Mouse (Mus musculus) thymus, postnatal 10 days (tissue): Measurements from ENCODE around the gene Fam168a.
"Not testable (repeated sequence)": the region's sequence is repeated elsewhere in the genome, so short reads cannot be mapped to it uniquely, and the experiment has no call there.

Source experiments
- DNase-seq, 2 experiments: peaks; one replicate each; pipeline ENCODE4 v3.0.0; 2021; ENCODE audit warnings: low spot score in 2 of 2

Fam168a gene

DNA sequence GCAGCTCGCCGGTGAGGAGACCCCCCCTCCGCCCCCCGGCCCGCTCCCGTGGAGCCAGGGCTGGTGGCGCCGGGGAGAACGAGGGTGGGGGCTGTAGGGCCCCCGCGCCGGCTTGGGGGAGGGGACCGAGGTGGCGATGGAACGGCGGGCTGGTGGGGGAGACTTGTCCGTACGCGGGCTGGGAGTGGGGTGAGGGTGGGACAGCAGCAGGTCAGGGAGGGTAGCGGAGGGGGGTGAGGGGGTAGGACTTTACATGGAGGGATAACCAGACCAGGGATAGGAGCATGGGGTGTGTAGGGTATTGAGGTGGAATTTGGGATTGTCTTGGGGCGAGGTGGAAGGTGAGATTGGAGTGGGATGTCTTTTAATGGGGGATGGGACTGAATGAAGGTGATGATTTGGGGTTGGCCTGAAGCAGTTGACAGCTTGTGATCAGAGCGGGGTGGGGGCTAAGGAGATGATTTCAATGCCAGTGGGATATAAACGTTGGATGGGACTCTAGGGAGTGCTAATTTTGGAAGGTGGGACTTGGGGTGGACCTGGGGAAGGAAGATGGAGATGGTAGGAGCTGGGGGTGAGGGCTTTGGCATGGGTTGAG, 547 bp downstream of the Fam168a start:
- DNase-seq = no peak

DNA sequence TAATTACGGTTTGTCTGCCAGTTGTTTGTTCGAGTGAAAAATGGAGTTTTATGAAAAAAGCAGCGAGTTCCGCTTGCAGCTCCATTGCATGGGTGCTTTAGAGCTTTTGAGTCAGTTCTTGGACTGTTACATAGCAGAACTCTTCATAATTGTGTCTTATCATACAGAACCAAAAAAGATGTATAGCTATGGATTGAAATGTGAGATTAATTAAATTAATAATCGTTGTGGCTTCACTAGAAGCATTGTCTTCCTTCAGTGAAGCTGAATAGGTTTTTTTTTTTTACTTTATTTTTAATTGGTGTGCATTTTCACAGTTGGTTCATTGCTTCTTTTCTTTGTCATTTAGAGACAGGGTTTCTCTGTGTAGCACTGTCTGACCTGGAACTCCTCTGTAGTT, 12.3 kb downstream of the Fam168a start:
- no peak for DNase-seq

DNA sequence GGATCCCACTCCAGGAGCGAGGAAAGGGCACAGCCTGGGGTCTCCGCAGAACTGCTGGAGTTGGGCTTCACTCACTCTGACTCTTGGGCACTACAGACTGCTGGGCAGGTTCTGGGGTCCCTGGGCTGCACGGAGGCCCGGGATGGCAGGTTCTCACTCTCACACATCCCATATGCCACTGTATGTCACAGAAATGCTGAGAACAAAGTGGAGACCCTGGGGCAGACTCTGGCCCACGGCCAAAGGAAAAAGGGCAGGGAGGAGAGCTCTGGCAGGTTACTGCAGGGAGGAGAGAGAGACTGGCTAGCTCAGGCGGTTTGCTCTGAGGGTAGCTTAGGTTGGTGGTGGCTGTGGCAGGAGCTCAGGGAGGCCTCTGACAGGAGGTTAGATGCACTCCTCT, 15.8 kb downstream of the Fam168a start:
- DNase-seq = no peak

DNA sequence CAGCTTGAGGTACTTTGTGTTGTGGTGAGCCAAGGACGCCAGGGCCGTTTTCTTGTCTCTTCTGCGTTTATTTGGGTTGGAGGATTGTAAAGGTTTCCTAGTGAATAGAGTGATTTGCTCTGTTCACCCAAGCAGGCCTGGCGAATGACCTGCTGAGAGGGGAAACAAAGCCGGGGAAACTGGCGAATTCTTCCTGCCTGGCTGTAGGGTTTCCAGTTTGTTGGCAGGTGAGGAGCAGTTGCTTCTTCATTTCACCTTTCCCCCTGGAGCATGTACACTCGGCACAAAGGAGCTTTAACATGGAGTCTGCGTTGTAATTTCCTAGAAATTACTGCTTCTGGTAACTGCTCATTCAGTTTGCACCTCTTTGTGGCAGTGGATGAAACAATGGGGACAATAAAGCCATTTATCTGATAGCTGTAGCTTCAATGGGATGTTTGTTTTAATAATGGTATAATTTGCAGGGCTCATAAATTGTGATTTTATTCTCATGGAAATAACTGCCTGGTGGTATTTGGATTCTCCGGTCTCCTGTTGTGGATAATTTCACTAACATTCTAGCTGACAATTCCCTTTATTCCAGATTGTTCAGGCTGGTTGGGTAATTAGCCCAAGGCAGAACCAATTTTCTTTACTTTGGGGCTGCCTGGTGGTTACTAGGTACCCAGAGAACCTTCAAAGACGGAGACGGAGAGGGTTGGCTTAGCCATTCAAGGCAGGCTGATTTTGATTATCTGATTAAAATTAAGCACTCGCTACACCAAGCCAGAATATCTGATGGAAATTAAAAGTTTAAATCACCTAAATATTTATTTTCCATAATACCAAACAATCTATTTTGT, 17.2 kb downstream of the Fam168a start:
- DNase-seq = no peak

DNA sequence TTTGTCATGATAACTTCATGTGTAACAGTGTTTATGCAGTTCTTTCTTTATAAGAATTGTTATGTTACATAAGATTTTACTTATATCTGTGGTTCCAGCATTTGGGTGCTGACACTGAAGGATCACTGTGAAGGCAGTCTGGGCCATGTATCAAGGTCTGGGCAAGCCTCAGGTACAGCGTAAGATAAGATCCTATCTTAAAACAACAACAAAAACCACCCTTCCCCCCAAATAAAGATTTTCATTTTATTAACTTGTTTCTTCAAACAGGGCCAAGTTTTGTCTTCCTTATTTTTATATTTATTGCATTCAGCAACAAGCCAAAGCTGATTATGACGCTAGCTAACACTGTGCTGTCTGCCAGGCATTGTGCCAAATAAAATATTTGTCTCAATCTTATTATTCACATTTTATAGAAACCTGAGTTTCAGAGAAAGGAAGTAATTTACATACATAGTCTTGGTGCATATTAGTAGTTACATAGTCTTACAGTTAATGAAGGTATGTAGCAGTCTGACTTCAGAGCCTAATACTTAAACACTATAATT, 21.2 kb downstream of the Fam168a start:
- no peak for DNase-seq

DNA sequence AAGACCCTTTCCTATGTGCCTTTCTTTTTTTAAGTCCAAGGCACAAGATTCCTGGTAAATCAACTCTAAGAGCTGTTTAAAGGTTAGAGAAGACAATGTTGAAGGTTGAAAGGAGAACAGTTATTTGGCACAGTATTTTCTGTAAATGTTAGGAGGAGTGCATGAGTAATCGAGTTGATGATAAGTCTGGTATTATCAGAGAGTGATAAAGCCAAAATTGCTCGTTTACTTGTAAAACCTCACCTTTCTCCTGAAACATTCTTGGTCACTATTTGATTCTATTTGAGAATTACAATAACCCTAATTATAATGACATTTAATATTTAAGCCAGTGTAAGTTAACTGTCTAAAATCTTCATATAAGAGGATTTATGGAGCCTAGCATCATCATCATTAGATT, 23.3 kb downstream of the Fam168a start:
- DNase-seq = no peak

DNA sequence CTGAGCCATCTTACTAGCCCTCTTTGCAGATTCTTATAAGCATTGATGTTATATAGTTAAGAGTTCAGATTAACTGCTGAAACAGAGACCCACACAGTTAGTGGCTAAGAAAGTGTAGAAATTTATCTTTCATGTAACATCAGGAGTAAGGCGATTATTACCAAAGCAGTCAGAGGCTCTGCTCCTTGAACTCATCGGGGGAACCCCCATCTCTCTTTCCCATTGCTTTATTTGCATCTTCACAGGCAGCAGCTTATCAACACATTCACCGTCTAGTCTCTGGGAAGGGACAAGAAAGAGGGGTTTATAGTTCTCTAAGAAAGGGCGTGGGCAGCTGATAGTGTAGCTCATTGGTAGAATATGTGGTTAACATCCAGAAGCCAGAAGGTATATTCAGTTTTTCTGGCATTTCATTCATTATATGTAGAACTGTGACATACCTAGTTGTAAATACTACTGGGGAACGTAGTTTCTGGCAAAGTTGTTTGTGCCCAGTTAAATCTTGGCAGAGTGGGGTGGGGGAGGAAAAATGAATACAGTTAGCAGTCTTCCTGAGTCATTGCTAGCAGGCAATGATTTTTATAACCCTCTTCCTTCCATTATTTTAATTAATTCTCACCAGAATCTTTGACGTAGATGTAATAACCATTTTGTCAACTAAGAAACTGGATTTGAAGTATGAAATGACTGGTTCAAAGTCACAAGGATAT, 26.1 kb downstream of the Fam168a start:
- DNase-seq = no peak

DNA sequence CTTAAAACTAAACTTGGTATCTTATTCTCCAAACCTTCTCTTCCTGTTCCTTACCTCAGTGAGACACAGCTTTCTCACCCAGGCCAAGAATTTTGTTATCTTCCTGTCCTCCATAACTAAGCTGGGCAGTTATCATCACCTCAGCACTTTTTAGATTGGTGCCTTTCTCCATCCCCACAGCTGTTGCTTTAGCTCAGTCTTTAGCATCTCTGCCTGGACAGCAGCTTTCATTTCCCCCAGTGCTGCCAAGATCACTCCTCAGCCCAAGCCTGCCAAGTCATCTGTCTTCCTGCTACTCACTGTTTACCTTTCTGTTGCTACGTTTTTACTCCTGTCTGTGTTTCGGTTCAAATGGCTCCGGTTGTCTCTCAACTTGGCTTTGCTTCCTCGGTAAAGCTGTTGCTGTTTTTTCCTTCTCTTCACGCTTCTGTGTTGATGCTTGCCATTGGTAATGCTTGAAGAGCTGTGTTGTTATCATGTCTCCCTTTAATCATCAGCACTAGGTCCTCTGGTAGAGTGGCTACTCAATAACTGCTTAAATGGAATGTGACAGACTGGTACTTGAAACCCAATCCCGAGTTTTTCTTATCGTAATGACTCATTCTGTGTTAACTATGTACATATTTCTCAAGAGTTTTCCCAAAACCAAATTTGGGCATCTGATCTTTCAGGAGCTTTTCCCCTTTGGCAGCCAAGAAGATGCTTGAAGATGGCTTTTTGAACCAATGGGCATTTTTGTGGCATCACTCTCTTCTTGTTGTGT, 26.8 kb downstream of the Fam168a start:
- no peak for DNase-seq

DNA sequence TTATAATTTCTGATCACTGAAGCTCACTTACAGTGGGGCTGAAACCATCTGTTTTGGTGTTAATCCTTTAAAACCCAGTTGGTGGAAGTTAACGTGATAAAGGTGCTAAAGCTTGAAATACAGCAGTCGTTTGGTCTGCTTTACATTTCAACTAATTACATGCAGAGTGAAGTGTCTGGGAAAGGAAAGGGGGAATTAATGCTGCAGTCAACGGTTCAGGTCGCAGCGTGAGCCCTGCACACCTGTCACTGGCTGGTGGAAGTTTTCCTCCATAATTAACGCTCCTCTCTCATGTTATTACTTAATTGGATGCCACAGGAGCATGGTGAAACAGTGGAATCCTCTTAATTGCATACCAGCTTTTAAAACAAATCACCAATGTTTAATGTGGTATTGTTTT, 27.8 kb downstream of the Fam168a start:
- no peak for DNase-seq

DNA sequence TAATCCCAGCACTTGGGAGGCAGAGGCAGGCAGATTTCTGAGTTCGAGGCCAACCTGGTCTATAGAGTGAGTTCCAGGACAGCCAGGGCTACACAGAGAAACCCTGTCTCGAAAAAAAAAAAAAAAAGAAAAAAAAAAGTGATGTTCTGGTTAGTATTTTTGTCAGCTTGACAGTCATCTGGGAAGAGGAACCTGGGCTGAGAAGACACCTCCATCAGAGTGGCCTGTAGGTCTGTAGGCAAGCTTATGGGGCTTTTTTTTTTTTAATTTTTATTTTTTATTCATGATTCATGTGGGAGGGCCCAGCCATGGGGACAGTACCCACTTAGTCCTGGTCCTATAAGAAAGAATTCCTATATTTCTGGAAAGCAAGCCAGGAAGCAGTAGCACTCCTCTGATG, 28.5 kb downstream of the Fam168a start:
- DNase-seq = not testable (repeated sequence)

DNA sequence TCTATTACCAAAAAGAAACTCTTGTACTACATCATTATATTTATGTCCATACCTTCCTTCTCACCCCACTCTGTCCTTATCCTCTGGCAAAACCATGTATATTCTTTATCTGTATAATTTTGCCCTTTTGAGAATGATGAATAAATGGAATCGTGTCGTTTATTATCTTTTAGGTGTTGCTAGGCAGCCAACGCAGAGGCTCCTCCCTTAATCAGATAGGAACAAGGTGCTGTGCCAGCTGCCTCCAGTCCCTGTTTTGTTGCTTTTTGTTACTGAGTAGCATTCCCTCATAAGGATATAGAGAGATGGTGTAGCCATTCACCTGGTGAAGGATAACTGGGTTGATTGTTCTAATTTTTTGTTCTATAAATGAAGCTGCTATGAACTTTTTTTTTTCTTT, 29.7 kb downstream of the Fam168a start:
- DNase-seq = no peak

DNA sequence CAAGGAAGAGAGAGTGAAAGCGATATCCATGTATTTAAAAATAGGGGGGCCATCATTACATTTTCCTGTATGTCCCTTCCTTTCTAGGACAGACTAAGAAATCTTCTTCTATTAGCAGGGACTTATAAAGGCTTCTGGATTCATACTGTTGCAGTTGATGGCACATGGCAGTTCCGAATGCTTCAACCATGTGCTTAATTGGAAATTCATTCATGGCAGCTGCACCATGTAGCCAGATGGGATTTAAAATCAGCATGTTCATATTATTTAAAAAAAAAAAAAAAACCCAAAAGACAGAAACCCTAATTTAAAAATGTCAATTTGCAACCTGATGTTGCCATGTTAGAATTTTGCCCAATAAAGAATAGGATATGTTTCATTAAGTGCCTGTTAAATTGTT, 37.9 kb downstream of the Fam168a start:
- DNase-seq = no peak

DNA sequence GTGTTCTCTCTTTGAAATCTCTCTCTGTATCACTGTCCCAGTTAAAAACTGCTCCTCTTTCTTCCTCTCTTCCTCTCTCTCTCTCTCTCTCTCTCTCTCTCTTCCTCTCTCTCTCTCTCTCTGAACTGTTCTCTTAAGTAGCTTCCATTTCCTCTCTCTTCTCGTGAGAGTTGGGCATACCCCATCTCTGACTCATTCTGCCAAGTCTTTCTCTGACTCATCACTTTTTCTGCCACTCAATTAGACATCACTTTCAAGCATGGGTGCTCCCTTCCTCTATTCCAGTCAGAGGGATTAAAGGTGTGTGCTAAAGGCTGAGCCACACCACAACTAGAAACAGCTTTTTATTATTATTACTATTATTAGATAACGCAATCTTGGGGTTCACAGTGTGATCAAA, 43.7 kb downstream of the Fam168a start:
- DNase-seq = no peak

DNA sequence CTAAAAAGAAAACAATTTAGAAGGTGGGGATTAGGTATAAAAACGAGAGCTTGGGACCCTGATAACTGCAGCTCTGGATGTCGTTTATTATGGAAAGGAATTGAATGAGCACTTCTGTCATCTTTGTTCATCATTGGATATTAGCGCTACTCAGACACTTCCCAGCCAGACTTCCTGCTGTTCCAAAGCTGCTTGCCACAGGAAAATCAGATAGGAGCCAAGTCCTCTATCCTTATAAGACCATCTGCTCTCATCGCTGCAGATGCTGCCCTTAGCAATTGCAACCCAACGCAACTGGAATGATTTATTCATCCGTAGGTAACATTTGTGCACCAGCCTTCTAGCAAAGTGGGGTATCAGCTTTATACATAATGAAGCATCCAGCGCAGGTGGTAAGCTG, 52.3 kb downstream of the Fam168a start:
- no peak for DNase-seq

DNA sequence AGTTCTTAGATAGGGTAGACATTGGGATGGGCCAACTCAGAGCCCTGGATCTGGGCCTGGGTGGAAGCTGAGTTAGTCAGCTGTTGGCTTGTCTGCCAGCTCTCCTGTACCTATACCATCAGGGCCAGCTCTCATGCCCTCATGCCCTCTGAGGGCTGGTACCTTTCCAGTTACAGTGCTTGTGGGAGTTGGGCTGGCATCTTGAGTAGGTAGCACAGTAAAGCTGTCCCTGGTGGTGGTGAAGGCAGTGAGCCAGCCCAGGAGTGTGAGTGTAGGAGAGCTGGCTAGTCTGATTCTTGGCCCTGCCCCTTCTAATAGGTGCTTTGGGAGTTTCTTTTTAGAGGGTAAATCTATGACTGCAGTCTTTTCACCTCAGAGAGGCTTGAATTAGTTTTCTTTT, 56.3 kb downstream of the Fam168a start:
- DNase-seq = no peak

DNA sequence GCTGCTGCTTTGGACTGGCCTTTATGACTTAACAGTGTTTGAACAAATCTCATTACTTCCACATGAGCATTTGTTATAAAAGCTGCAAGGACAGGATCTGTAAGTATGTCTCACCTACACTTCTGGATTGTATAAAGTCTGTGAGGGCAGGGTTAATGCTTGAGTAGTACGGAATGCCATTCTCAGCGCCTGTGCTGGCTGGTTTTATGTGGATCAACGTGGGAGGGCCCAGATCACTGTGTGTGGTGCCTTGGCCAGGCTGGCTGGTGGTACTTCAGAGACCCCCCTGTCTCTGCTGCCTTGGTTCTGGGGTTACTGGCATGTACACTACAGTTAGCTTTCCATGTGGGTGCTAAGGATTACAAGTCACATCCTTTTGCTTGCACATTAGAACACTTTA, 61.1 kb downstream of the Fam168a start:
- DNase-seq = no peak

DNA sequence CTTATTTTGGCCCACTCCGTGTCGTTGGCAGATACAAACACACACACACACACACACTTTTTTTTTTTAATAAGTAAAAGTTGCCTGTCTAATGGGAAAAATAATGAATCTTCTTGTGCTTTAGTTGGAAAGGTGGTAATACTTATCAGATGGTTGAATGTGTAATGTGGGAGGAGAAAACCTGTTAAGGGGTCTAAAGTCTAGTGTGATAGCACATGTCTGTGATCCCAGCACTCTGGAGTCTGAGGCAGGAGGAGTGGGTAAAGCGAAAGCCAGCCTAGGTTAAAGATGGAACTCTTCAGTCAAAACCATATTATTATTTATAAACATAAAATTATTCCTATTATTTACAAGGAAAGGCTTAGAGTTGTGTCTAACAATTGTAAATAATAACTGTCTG, 61.6 kb downstream of the Fam168a start:
- no peak for DNase-seq

DNA sequence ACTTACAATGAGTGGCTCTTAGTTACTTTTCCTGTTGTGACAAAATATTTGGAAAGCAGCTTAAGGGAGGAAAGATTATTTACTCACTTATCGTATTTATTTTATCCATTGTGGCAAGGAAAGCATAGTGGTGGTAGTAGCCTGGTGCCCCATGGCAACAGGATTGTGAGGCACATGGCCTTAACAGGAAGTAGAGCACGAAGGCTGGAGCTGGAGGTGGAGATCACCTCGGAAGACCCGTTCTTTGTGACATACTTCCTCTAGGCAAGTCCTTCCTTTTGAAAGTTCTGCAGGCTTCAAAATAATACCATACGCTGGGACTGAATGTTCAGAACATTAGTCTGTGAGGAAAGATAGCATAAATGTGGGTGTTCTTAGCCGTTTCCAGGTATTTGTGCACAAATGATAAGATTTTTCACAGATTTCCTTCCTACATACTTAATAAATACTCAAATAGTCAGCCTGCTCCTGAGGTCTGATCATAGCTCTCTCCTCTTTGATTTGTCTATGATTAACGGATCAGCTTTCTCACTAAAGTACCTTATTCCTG, 63.2 kb downstream of the Fam168a start:
- no peak for DNase-seq

DNA sequence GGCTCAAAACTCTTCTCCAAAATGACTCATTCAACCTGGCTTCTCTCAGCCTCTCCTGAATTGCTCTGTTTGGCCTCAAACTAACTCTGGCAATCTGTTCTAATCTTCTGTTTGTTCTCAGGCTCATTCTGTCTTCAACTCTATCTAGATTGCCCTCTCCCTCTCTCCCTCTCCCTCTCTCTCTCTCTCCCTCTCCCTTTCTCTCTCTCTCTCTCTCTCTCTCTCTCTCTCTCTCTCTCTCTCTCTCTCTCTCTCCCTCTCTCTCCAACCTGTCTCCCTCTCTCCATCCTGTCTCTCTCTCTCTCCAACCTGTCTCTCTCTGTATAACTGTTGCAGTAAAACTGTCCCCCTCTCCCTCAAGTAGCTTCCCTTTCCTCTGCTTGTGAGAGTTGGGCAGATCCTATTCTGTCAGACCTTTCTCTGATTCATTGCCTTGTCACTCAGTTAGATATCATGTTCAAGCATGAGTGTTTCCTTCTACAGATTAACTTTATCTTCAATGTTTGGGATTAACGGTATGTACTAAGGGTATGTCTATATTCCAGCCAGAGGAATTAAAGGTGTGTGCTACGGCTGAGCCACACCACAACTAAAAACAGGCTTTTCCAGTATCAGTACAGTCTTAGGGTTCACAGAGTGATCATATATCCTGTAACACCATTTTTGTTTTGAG, 64.4 kb downstream of the Fam168a start:
- DNase-seq = no peak

DNA sequence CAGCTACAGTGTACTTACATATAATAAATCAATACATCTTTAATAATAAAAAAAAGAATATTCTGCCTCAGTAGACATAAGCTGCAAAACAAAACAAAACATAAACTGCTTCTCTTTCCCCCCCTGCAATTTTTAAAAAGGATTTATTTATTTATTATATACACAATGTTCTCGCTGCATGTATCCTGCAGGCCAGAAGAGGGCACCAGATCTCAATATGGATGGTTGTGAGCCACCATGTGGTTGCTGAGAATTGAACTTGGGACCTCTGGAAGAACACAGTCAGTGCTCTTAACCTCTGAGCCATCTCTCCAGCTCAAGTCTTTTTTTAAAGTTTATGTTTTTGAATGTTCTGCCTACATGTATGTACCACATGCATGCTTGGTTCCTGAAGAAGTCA, 67.8 kb downstream of the Fam168a start:
- DNase-seq = peak in 1 of 2 experiments; percentile 4

DNA sequence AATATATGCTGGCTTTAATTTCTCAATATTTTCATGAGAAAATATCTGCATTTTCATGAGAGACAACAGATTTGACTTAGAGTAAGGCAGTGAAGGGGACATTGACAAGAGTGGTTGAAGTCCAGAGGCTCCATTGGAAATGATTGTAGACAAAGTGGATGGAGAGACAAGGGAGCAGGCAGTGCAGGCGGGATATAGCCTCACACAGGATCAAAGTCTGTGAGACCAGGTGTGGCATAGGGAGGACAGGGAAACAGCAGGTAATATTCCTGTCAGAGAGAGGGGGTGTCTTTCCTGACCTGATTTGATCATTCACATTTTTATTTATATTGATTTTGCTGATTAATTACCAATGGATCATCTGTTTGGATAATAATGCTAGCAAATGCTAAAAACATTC, 69.4 kb downstream of the Fam168a start:
- DNase-seq = no peak
